Mouse (Mus musculus) adrenal gland, adult 18-20 months (tissue): ENCODE measurements around the gene Fam45a. TPM values are rescaled to one million over a fixed set of nuclear protein-coding genes. Genes with fewer than 3 reads are reported as not detected.
A peak's percentile ranks its signal among the peaks of the same experiment; 100 is the strongest.
"Not testable (repeated sequence)": the region's sequence is repeated elsewhere in the genome, so short reads cannot be mapped to it uniquely, and the experiment has no call there.

ENCODE experiments used
- DNase-seq, 2 experiments: peaks; one replicate each; pipeline ENCODE4 v3.0.0; 2021 to 2022; ENCODE audit warnings: low spot score in 2 of 2
- microRNA-seq, 2 experiments: library from miRNA; unstranded; fragments of <30 nt; microRNA quantifications; one replicate each; pipeline ENCODE4 v1.2.0; 2021; ENCODE audit warnings: borderline number of aligned reads in 2 of 2
- total RNA-seq, 2 experiments: library from RNA; stranded (reverse); gene quantifications; 1 replicate in 1 of 2; 2 replicates in 1 of 2; pipeline ENCODE4 v1.2.3; 2021

Gene Fam45a
- total RNA-seq, 2 experiments from 2014 or later: 39.1 to 40.5 TPM

- DNase-seq: peak; percentile 80 to 88
Observed at GRCm38 (mm10) chr19:60837747-60838146, 26.4 kb downstream of the Fam45a start.

GRCm38 (mm10) chr19:60843324-60843723 is 31.9 kb downstream of the Fam45a start:
- no peak for DNase-seq

- DNase-seq: no peak
Observed at GRCm38 (mm10) chr19:60845731-60846130, 34.3 kb downstream of the Fam45a start.

GRCm38 (mm10) chr19:60860868-60861700 is 49.7 kb downstream of the Fam45a start, which contains the start of gene Sfxn4:
Gene Sfxn4, minus strand, starts transcription at chr19:60861479.
- DNase-seq: peak; percentile 82 to 84

GRCm38 (mm10) chr19:60866169-60866568 is 54.8 kb downstream of the Fam45a start:
- DNase-seq: not testable (repeated sequence)

- no peak for DNase-seq
Observed at GRCm38 (mm10) chr19:60870489-60870888, 59.1 kb downstream of the Fam45a start.

- DNase-seq: no peak
Observed at GRCm38 (mm10) chr19:60871366-60871765, 60.0 kb downstream of the Fam45a start.

- DNase-seq: no peak
Observed at GRCm38 (mm10) chr19:60872272-60872671, 60.9 kb downstream of the Fam45a start.

- DNase-seq: peak; percentile 55 to 61
Observed at GRCm38 (mm10) chr19:60873501-60873900, 62.1 kb downstream of the Fam45a start.

- DNase-seq: peak; percentile 95 to 96
Observed at GRCm38 (mm10) chr19:60874064-60874694, 62.8 kb downstream of the Fam45a start, which contains the start of gene Prdx3. Gene Prdx3, minus strand, starts transcription at chr19:60874556.

GRCm38 (mm10) chr19:60883129-60883528 is 71.7 kb downstream of the Fam45a start:
- DNase-seq: no peak

Small RNAs within 50 kb of the gene (microRNA-seq; reads per million reads assigned to microRNA genes)
- 0 reads per million in 2 experiments for gene mmu-mir-3084-1

Other genes starting within 250 kb of the Fam45a start
- 10 to 100 TPM; 42.9 to 49.3 TPM for gene Cacul1, start 230.6 kb upstream of the Fam45a start, total RNA-seq
- gene Nanos1, start 55.6 kb upstream of the Fam45a start, total RNA-seq: 1 to 10 TPM; 1.6 TPM
- gene Eif3a, start 20.9 kb upstream of the Fam45a start, total RNA-seq: 100 to 1,000 TPM; 147 to 186 TPM
- gene Sfxn4, start 49.9 kb downstream of the Fam45a start, total RNA-seq: 1 to 10 TPM; 6.4 to 7.1 TPM
- gene Prdx3, start 63.0 kb downstream of the Fam45a start, total RNA-seq: 100 to 1,000 TPM; 564 to 802 TPM
- 10 to 100 TPM; 23.3 to 47.1 TPM for gene Grk5, start 78.2 kb downstream of the Fam45a start, total RNA-seq